Mouse (Mus musculus) lung, embryonic 15.5 days (tissue): ENCODE measurements at regions not wholly inside any gene's neighbourhood (a gene's known extent, or its start where the extent isn't known, plus 50 kb on each side); places are given as distances from the start of the nearest gene placed in this dataset. TPM values are rescaled to one million over a fixed set of nuclear protein-coding genes. Genes with fewer than 3 reads are reported as not detected.

ENCODE experiments used
- microRNA-seq: library from miRNA; unstranded; fragments of <30 nt; microRNA quantifications from one replicate; pipeline ENCODE4, GENCODE M21; 2016

Small RNA genes in the stretch of these regions (microRNA-seq; reads per million reads assigned to microRNA genes)
- not detected for gene Gm25748
